Mouse (Mus musculus) ES-E14 (cell line): ENCODE measurements around the gene Tmcc1. TPM values are rescaled to one million over a fixed set of nuclear protein-coding genes. Genes with fewer than 3 reads are reported as not detected.

ENCODE experiments used
- DNase-seq: peaks from one replicate; pipeline ENCODE4 v3.0.0-alpha.2; 2013; ENCODE audit warnings: low read depth, low spot score
- H3K27ac ChIP-seq: 2 replicates; pipeline ENCODE4 v1.5.1; 2012; ENCODE audit warnings: low read depth, mild to moderate bottlenecking, low read length, moderate library complexity, mixed read lengths; ENCODE audit not compliant: poor library complexity, insufficient read depth, severe bottlenecking
- H3K36me3 ChIP-seq: 2 replicates; pipeline ENCODE4 v1.6.1; 2012; ENCODE audit warnings: mild to moderate bottlenecking, low read length, moderate library complexity, mixed read lengths; ENCODE audit not compliant: control insufficient read depth, poor library complexity, insufficient read depth, severe bottlenecking
- H3K4me1 ChIP-seq, 2 experiments: fragments of 150-350 bp in 1 of 2; sonication (generic) in 1 of 2; 2 replicates each; pipeline ENCODE4 v1.6.1; 2012; ENCODE audit warnings: low read length in 2 of 2, mild to moderate bottlenecking in 1 of 2, mixed read lengths in 1 of 2; ENCODE audit not compliant: control insufficient read depth in 2 of 2, insufficient read depth in 2 of 2, poor library complexity in 1 of 2
- H3K4me3 ChIP-seq, 2 experiments: fragments of 150-350 bp in 1 of 2; sonication (generic) in 1 of 2; 2 replicates each; pipeline ENCODE4 v1.5.1; 2012; ENCODE audit warnings: low read length in 2 of 2, low read depth in 1 of 2, mild to moderate bottlenecking in 1 of 2, mixed read lengths in 1 of 2; ENCODE audit not compliant: insufficient read depth in 1 of 2, poor library complexity in 1 of 2, severe bottlenecking in 1 of 2
- H3K9ac ChIP-seq: 2 replicates; pipeline ENCODE4 v1.6.1; 2012; ENCODE audit warnings: low read depth, mild to moderate bottlenecking, low read length, mixed read lengths; ENCODE audit not compliant: poor library complexity, insufficient read depth, severe bottlenecking
- H3K9me3 ChIP-seq: fragments of 150-350 bp; sonication (generic); 2 replicates; pipeline ENCODE4 v1.6.1; 2012; ENCODE audit warnings: low read depth, mild to moderate bottlenecking, low read length; ENCODE audit not compliant: control insufficient read depth, insufficient read depth
- CHD2 ChIP-seq: IDR thresholded peaks from 2 replicates; pipeline ENCODE4 v1.6.1; 2014; ENCODE audit warnings: mild to moderate bottlenecking, low read depth, low read length, inconsistent platforms
- HCFC1 ChIP-seq: IDR thresholded peaks from 2 replicates; pipeline ENCODE4 v1.6.1; 2012; ENCODE audit warnings: low read length, inconsistent platforms, borderline replicate concordance; ENCODE audit not compliant: insufficient read depth
- MAFK ChIP-seq: IDR thresholded peaks from 2 replicates; pipeline ENCODE4 v1.6.1; 2014; ENCODE audit warnings: mild to moderate bottlenecking, low read depth, low read length, inconsistent platforms; ENCODE audit not compliant: insufficient read depth
- ZC3H11A ChIP-seq: IDR thresholded peaks from 2 replicates; pipeline ENCODE4 v1.6.1; 2012; ENCODE audit warnings: low read depth, mild to moderate bottlenecking, inconsistent platforms, low read length, borderline replicate concordance
- ZNF384 ChIP-seq: IDR thresholded peaks from 2 replicates; pipeline ENCODE4 v1.6.1; 2012; ENCODE audit warnings: low read depth, low read length, inconsistent platforms
- in situ Hi-C, 2 experiments: fragments of 600-800 bp; cut with MboI; formaldehyde crosslinking; loops; one replicate each; pipeline ENCODE4 v1.15.1; 2025; ENCODE audit warnings: low sequenced_read_pairs in 2 of 2, inconsistent platforms in 1 of 2; ENCODE audit not compliant: unreplicated experiment in 2 of 2
- total RNA-seq: library from RNA; depleted of rRNA; stranded (reverse); fragments of 300-350 nt; gene quantifications from 2 replicates; pipeline ENCODE4 v1.2.3, GENCODE M21; 2012

Tmcc1 gene
- total RNA-seq, 1 experiment = 29.3 TPM

- TF ChIP-seq CHD2 (no peak), ZNF384 (no peak), ZC3H11A (no peak), HCFC1 (no peak), MAFK (no peak)
- DNase-seq = no peak
- H3K27ac ChIP-seq = no peak overlapping the region
- H3K9me3 ChIP-seq = no peaks in the 10 kb centered on the region
- H3K4me1 ChIP-seq = no peaks in the 10 kb centered on the region
- H3K9ac ChIP-seq = no peak overlapping the region
- H3K4me3 ChIP-seq = no peak overlapping the region
- no peaks in the 10 kb centered on the region for H3K36me3 ChIP-seq
- in situ Hi-C loops = loop anchor here in 1 of 2 experiments (10.0 kb wide), 1 partner anchor 234 kb away; no protein-coding TSS in a partner anchor
These were observed 54.0 kb downstream of the Tmcc1 start for GRCm38 (mm10) chr6:116139143-116139856.

- H3K27ac ChIP-seq = no peak overlapping the region
- in situ Hi-C loops = loop anchor here in 1 of 2 experiments (10.0 kb wide), 1 partner anchor 231 kb away; no protein-coding TSS in a partner anchor
- no peak for TF ChIP-seq MAFK
- no peak for TF ChIP-seq HCFC1
- TF ChIP-seq ZNF384 = no peak
- TF ChIP-seq ZC3H11A = no peak
- no peak for TF ChIP-seq CHD2
- peaks cover 3% of the 10 kb centered on the region; the same call in 1 of the 2 replicates for H3K36me3 ChIP-seq
- no peaks in the 10 kb centered on the region for H3K4me1 ChIP-seq
- H3K9ac ChIP-seq = no peak overlapping the region
- H3K4me3 ChIP-seq = no peak overlapping the region
- DNase-seq = no peak
- no peaks in the 10 kb centered on the region for H3K9me3 ChIP-seq
These were observed 57.2 kb downstream of the Tmcc1 start for GRCm38 (mm10) chr6:116135971-116136632.

- no peaks in the 10 kb centered on the region for H3K4me1 ChIP-seq
- TF ChIP-seq HCFC1 (no peak), ZC3H11A (no peak), ZNF384 (no peak), MAFK (no peak), CHD2 (no peak)
- no peak overlapping the region for H3K27ac ChIP-seq
- in situ Hi-C loops = loop anchor here in 1 of 2 experiments (10.0 kb wide), 1 partner anchor 229 kb away; no protein-coding TSS in a partner anchor
- no peak for DNase-seq
- H3K4me3 ChIP-seq = no peak overlapping the region
- H3K36me3 ChIP-seq = peaks cover 3% of the 10 kb centered on the region; the same call in 1 of the 2 replicates
- H3K9ac ChIP-seq = no peak overlapping the region
- no peaks in the 10 kb centered on the region for H3K9me3 ChIP-seq
These were observed 59.5 kb downstream of the Tmcc1 start for GRCm38 (mm10) chr6:116133756-116134155.

- no peak overlapping the region for H3K4me3 ChIP-seq
- no peak for DNase-seq
- no peak overlapping the region for H3K27ac ChIP-seq
- no peak for TF ChIP-seq CHD2
- no peak for TF ChIP-seq ZNF384
- TF ChIP-seq ZC3H11A = no peak
- TF ChIP-seq HCFC1 = no peak
- TF ChIP-seq MAFK = no peak
- in situ Hi-C loops = loop anchor here in 1 of 2 experiments (10.0 kb wide), 1 partner anchor 227 kb away; no protein-coding TSS in a partner anchor
- H3K9me3 ChIP-seq = no peaks in the 10 kb centered on the region
- no peaks in the 10 kb centered on the region for H3K4me1 ChIP-seq
- no peak overlapping the region for H3K9ac ChIP-seq
- peaks cover 3% of the 10 kb centered on the region; the same call in 1 of the 2 replicates for H3K36me3 ChIP-seq
These were observed 61.5 kb downstream of the Tmcc1 start for GRCm38 (mm10) chr6:116131771-116132170.
